Mouse (Mus musculus) CH12.LX (cell line): ENCODE results near the gene Taco1. TPM values are rescaled to one million over a fixed set of nuclear protein-coding genes. Genes with fewer than 3 reads are reported as not detected.
A peak's percentile ranks its signal among the peaks of the same experiment; 100 is the strongest.

Experiments
- DNase-seq: peaks from one replicate; pipeline ENCODE4 v3.0.0-alpha.2; 2013; ENCODE audit errors: extremely low read depth
- H3K27ac ChIP-seq: 2 replicates; pipeline ENCODE4 v1.5.1; 2012; ENCODE audit warnings: low read depth, mild to moderate bottlenecking, control low read depth, moderate library complexity; ENCODE audit not compliant: insufficient read depth
- H3K27me3 ChIP-seq: replicated peaks from 2 replicates; pipeline ENCODE3; 2012; ENCODE audit warnings: inconsistent platforms
- H3K36me3 ChIP-seq, 2 experiments: replicated peaks in 1 of 2; 2 replicates each; pipeline versions ENCODE3 to v1.6.1; 2012; ENCODE audit warnings: inconsistent platforms in 1 of 2, low read length in 1 of 2, mild to moderate bottlenecking in 1 of 2, mixed read lengths in 1 of 2, moderate library complexity in 1 of 2; ENCODE audit not compliant: control insufficient read depth in 1 of 2, insufficient read depth in 1 of 2
- H3K4me1 ChIP-seq, 2 experiments: 2 replicates each; pipeline ENCODE4 v1.6.1; 2012; ENCODE audit warnings: inconsistent platforms in 1 of 2, moderate library complexity in 1 of 2; ENCODE audit not compliant: insufficient read depth in 2 of 2, control insufficient read depth in 1 of 2
- H3K4me2 ChIP-seq: 2 replicates; pipeline ENCODE4 v1.6.1; 2012; ENCODE audit warnings: low read depth, mild to moderate bottlenecking, control low read depth; ENCODE audit not compliant: poor library complexity, insufficient read depth, severe bottlenecking
- H3K4me3 ChIP-seq, 3 experiments: fragments of 150-350 bp in 1 of 3; sonication (generic) in 1 of 3; replicated peaks in 1 of 3; 2 replicates each; pipeline versions ENCODE3 to v1.5.1; 2011 to 2012; ENCODE audit warnings: low read depth in 2 of 3, low read length in 2 of 3, mild to moderate bottlenecking in 2 of 3, moderate library complexity in 2 of 3, control low read depth in 1 of 3, improper control_type of control experiment in 1 of 3, inconsistent platforms in 1 of 3, mixed read lengths in 1 of 3; ENCODE audit not compliant: poor library complexity in 1 of 3
- H3K79me2 ChIP-seq: replicated peaks from 2 replicates; pipeline ENCODE4 v1.6.1; 2012; ENCODE audit warnings: mild to moderate bottlenecking, moderate library complexity; ENCODE audit not compliant: control insufficient read depth, poor library complexity, insufficient read depth, severe bottlenecking; ENCODE audit errors: extremely low read depth
- H3K9ac ChIP-seq: 2 replicates; pipeline ENCODE4 v1.6.1; 2012; ENCODE audit warnings: low read depth, mild to moderate bottlenecking, control low read depth, moderate library complexity; ENCODE audit not compliant: insufficient read depth
- H3K9me3 ChIP-seq: replicated peaks from 2 replicates; pipeline ENCODE3; 2012; ENCODE audit warnings: low read length, inconsistent platforms, mixed read lengths
- CHD2 ChIP-seq: IDR thresholded peaks from 2 replicates; pipeline ENCODE4 v1.6.1; 2011; ENCODE audit warnings: low read length, improper control_type of control experiment
- ELF1 ChIP-seq: IDR thresholded peaks from 2 replicates; pipeline ENCODE4 v1.6.1; 2014; ENCODE audit warnings: low read depth, mild to moderate bottlenecking, inconsistent platforms, low read length, improper control_type of control experiment
- EP300 ChIP-seq: IDR thresholded peaks from 2 replicates; pipeline ENCODE4 v1.6.1; 2011; ENCODE audit warnings: low read length, improper control_type of control experiment
- GABPA ChIP-seq: IDR thresholded peaks from 2 replicates; pipeline ENCODE4 v1.6.1; 2012; ENCODE audit warnings: low read depth, low read length, improper control_type of control experiment, inconsistent platforms; ENCODE audit not compliant: insufficient replicate concordance
- HCFC1 ChIP-seq: IDR thresholded peaks from 2 replicates; pipeline ENCODE4 v1.6.1; 2012; ENCODE audit warnings: low read depth, mild to moderate bottlenecking, inconsistent platforms, low read length, improper control_type of control experiment
- IRF4 ChIP-seq: IDR thresholded peaks from 2 replicates; pipeline ENCODE4 v1.6.1; 2014; ENCODE audit warnings: low read depth, mild to moderate bottlenecking, inconsistent platforms, low read length, improper control_type of control experiment
- JUN ChIP-seq: IDR thresholded peaks from 2 replicates; pipeline ENCODE4 v1.6.1; 2011; ENCODE audit warnings: low read depth, mild to moderate bottlenecking, low read length, improper control_type of control experiment, moderate library complexity; ENCODE audit not compliant: insufficient read depth
- JUND ChIP-seq: conservative IDR thresholded peaks from 2 replicates; pipeline ENCODE4 v1.6.1; 2011; ENCODE audit warnings: low read depth, low read length, improper control_type of control experiment
- MAX ChIP-seq: IDR thresholded peaks from 2 replicates; pipeline ENCODE4 v1.6.1; 2011; ENCODE audit warnings: low read length, improper control_type of control experiment
- MEF2A ChIP-seq: IDR thresholded peaks from 2 replicates; pipeline ENCODE4 v1.6.1; 2014; ENCODE audit warnings: low read depth, mild to moderate bottlenecking, inconsistent platforms, low read length, improper control_type of control experiment, borderline replicate concordance
- MYC ChIP-seq: IDR thresholded peaks from 2 replicates; pipeline ENCODE4 v1.6.1; 2011; ENCODE audit warnings: low read depth, mild to moderate bottlenecking, improper control_type of control experiment, low read length
- NELFE ChIP-seq: IDR thresholded peaks from 2 replicates; pipeline ENCODE4 v1.6.1; 2011; ENCODE audit warnings: low read depth, low read length, improper control_type of control experiment
- NRF1 ChIP-seq: IDR thresholded peaks from 2 replicates; pipeline ENCODE4 v1.6.1; 2014; ENCODE audit warnings: low read depth, mild to moderate bottlenecking, inconsistent platforms, low read length, improper control_type of control experiment, moderate library complexity
- PAX5 ChIP-seq: IDR thresholded peaks from 2 replicates; pipeline ENCODE4 v1.6.1; 2012; ENCODE audit warnings: low read length, inconsistent platforms, mixed read lengths
- RAD21 ChIP-seq: IDR thresholded peaks from 2 replicates; pipeline ENCODE4 v1.6.1; 2011; ENCODE audit warnings: low read depth, mild to moderate bottlenecking, low read length, improper control_type of control experiment, moderate library complexity
- RCOR1 ChIP-seq: conservative IDR thresholded peaks from 2 replicates; pipeline ENCODE4 v1.6.1; 2012; ENCODE audit warnings: low read depth, mild to moderate bottlenecking, inconsistent platforms, low read length, improper control_type of control experiment
- SIN3A ChIP-seq: IDR thresholded peaks from 2 replicates; pipeline ENCODE4 v1.6.1; 2012; ENCODE audit warnings: low read length, improper control_type of control experiment, inconsistent platforms
- SMC3 ChIP-seq: IDR thresholded peaks from 2 replicates; pipeline ENCODE4 v1.6.1; 2011; ENCODE audit warnings: low read depth, low read length, improper control_type of control experiment
- TCF12 ChIP-seq: IDR thresholded peaks from 2 replicates; pipeline ENCODE4 v1.6.1; 2014; ENCODE audit warnings: low read depth, mild to moderate bottlenecking, inconsistent platforms, low read length, improper control_type of control experiment
- UBTF ChIP-seq: IDR thresholded peaks from 2 replicates; pipeline ENCODE4 v1.6.1; 2012; ENCODE audit warnings: low read depth, mild to moderate bottlenecking, inconsistent platforms, low read length, improper control_type of control experiment, moderate library complexity
- USF1 ChIP-seq: IDR thresholded peaks from 2 replicates; pipeline ENCODE4 v1.6.1; 2014; ENCODE audit warnings: low read depth, mild to moderate bottlenecking, inconsistent platforms, low read length, improper control_type of control experiment
- ZKSCAN1 ChIP-seq: IDR thresholded peaks from 2 replicates; pipeline ENCODE4 v1.6.1; 2012; ENCODE audit warnings: low read depth, inconsistent platforms, low read length, improper control_type of control experiment, borderline replicate concordance
- dilution Hi-C: fragments of 300-500 bp; cut with MboI; formaldehyde crosslinking; loops from 2 replicates; pipeline ENCODE4 v1.14.3; 2020; ENCODE audit warnings: low sequenced_read_pairs; ENCODE audit not compliant: extremely low pct_unique_long_range_greater_than_20kb, extremely low pct_ligation_motif_present
- in situ Hi-C: fragments of 300-500 bp; cut with MboI; formaldehyde crosslinking; loops from 3 replicates; pipeline ENCODE4 v1.14.3; 2019; ENCODE audit warnings: low sequenced_read_pairs, low pct_ligation_motif_present, low pct_unique_long_range_greater_than_20kb, mixed read lengths
- polyA plus RNA-seq: library from polyadenylated mRNA; unstranded; fragments of >175 nt; gene quantifications from 2 replicates; pipeline ENCODE4 v1.2.1, GENCODE M21; 2012; ENCODE audit warnings: low read depth; ENCODE audit not compliant: insufficient read length
- total RNA-seq, 2 experiments: library from RNA; depleted of rRNA; stranded (reverse); fragments of 300-350 nt in 1 of 2; fragments of >200 nt in 1 of 2; gene quantifications; 2 replicates each; pipeline ENCODE4 v1.2.3; 2012 to 2014

The Taco1 gene
- total and polyA plus RNA-seq, 3 experiments, result 30.8 to 35.8 (median 32.6) TPM

DNA sequence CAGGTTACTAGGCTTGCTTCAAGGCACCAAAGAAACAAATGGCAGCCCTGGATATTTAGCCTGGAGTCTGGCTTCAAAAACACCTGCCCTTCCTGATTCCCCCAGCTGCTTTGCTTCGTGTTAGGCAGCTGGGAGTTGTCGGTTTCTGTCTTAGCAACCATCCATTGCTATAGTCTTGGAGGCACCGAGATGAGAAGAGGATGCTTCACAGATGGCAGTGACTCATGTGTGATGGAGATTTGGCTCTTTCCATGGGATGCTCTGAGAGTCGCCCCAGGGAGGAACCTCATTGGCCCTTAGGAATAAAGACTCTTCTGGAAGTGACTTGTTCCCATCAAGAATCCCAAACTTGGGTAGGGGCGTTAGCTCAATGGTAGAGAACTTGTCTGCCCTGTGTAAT lies 49.4 kb upstream of the Taco1 start:
- in situ Hi-C loops (no loop called here), dilution Hi-C loops (no loop called here)
- H3K36me3 ChIP-seq, result no peaks in the 10 kb centered on the region
- no peak for TF ChIP-seq HCFC1
- no peak for TF ChIP-seq MYC
- TF ChIP-seq PAX5, result no peak
- no peak for TF ChIP-seq ZKSCAN1
- no peak for TF ChIP-seq SIN3A
- TF ChIP-seq CHD2, result no peak
- no peak for TF ChIP-seq GABPA
- no peak for TF ChIP-seq ELF1
- no peak for TF ChIP-seq EP300
- no peak for TF ChIP-seq MAX
- TF ChIP-seq RAD21, result no peak
- TF ChIP-seq USF1, result no peak
- TF ChIP-seq IRF4, result no peak
- TF ChIP-seq JUN, result no peak
- TF ChIP-seq NELFE, result no peak
- no peak for TF ChIP-seq JUND
- no peak for TF ChIP-seq SMC3
- no peak for TF ChIP-seq RCOR1
- no peak for TF ChIP-seq MEF2A
- H3K4me2 ChIP-seq, result no peak overlapping the region
- H3K79me2 ChIP-seq, result no peaks in the 10 kb centered on the region
- H3K9me3 ChIP-seq, result no peaks in the 10 kb centered on the region
- no peak for DNase-seq
- H3K4me1 ChIP-seq, result peaks cover 6% of the 10 kb centered on the region in 2 experiments; a peak in 2 of 4 replicates
- no peak overlapping the region for H3K27ac ChIP-seq
- no peak overlapping the region for H3K9ac ChIP-seq
- peaks cover 97% of the 10 kb centered on the region for H3K27me3 ChIP-seq
- H3K4me3 ChIP-seq, result no peak overlapping the region

DNA sequence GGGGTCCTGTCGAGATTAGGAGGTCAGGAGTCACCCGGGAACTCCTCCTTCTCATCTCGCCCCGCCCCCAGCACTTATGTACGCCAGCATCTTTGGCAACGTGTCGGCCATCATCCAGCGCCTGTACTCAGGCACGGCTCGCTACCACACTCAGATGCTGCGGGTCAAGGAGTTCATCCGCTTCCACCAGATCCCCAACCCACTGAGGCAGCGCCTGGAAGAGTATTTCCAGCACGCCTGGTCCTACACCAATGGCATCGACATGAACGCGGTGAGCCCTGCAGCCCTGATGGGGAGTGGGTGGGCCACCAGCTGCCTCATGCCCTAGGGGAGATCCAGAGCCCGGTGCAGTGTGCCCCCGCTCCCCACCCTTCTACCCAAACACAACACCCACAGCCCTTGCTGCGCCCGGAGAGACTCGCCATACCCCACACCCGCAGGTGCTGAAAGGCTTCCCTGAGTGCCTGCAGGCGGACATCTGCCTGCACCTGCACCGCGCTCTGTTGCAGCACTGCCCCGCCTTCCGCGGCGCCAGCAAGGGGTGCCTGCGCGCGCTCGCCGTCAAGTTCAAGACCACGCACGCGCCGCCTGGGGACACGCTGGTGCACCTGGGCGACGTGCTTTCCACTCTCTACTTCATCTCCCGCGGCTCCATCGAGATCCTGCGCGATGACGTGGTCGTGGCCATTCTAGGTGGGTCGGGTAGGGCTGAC lies 45.7 kb upstream of the Taco1 start:
- Histone ChIP-seq H3K79me2 (no peaks in the 10 kb centered on the region), H3K4me1 (peaks cover 6% of the 10 kb centered on the region in 2 experiments; a peak in 2 of 4 replicates), H3K4me3 (peak overlapping the region in 1 of 3 experiments; percentile 55), H3K27me3 (peaks cover 97% of the 10 kb centered on the region), H3K4me2 (peak overlapping the region; percentile 96), H3K9ac (peak overlapping the region; percentile 7; the same call in 1 of the 2 replicates), H3K36me3 (no peaks in the 10 kb centered on the region), H3K27ac (no peak overlapping the region), H3K9me3 (no peaks in the 10 kb centered on the region)
- TF ChIP-seq UBTF (peak; percentile 63; the same call in 1 of the 2 replicates), TCF12 (peak; percentile 48; the same call in 1 of the 2 replicates), HCFC1 (no peak), MAX (0 out of 2 replicates have a peak, but pooled peaks have one; percentile 18), ZKSCAN1 (no peak), NRF1 (peak; percentile 74)
- in situ Hi-C loops, result no loop called here
- DNase-seq, result no peak
- dilution Hi-C loops, result no loop called here
